Mouse (Mus musculus) right cerebral cortex, postnatal 25 days (tissue): ENCODE measurements at regions not wholly inside any gene's neighbourhood (a gene's known extent, or its start where the extent isn't known, plus 50 kb on each side); places are given as distances from the start of the nearest gene placed in this dataset.
A peak's percentile ranks its signal among the peaks of the same experiment; 100 is the strongest.

ENCODE experiments used
- DNase-seq: peaks from one replicate; pipeline ENCODE4 v3.0.0; 2022

GRCm38 (mm10) chr3:54993761-54994160, 61.5 kb downstream of the Ccna1 start:
- no peak for DNase-seq

GRCm38 (mm10) chr3:54990073-54990472, 65.2 kb downstream of the Ccna1 start:
- DNase-seq: no peak

- peak; percentile 58 for DNase-seq
These were observed 65.9 kb downstream of the Ccna1 start for GRCm38 (mm10) chr3:54989358-54989757.

GRCm38 (mm10) chr3:54981488-54981887, 65.8 kb upstream of the Sertm1 start:
- no peak for DNase-seq

- DNase-seq: no peak
These were observed 64.6 kb upstream of the Sertm1 start for GRCm38 (mm10) chr3:54980312-54980711.

GRCm38 (mm10) chr3:54965512-54965911, 49.8 kb upstream of the Sertm1 start:
- DNase-seq: no peak
